ENCODE assay signal across 8 mouse cellular contexts in the genomic region with DNA sequence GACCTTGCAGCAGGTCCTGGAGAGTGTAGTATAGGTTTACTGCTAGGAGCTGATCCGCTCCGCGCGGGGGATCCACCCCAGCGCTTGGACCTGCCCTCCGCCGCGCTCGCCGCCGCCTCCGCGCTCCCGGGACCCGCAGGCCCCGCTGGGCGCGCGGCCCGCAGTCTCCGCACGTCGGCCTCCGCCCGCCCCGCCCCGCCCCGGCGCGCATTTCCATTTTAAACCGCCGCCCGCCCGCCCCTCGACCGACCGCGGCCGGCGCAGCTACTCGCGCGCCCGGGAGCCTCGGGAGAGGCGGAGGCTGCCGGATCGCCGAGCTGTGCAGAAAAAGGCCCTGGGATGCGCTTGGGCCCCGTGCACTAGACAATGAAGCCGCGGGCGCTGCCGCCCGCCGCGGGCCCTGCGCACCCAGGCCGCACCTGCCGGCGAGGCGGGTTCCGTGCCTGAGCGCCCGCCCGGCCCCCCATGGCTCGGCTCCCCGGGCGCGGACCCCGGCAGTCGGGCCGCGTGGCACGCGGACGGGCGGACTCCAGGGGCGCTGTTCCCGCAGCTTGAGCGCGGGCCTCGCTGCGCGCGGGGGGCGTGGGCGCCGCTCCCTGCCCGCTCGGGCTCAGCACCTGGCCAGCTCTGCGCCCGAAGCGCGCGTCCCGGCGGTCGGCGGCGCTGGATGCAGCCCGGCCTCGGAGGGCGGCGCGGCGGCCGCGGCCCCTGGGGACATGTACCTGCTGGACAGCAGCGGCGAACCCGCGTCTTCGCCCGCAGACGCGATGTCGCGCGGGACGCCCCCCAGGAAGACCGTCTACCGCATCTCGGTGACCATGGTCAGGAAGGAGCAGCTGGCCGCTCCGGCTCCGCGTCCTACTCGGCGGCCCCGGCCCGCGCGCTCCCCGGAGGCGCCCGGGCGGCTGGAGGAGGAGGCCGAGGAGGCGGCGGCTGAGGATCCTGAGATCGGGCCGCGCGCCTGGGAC.
DNase-seq lines count a peak whose midpoint lies in the region; ATAC-seq and TF ChIP-seq lines count a peak whose summit lies in the region.

No protein-coding gene starts in this region.

- H3K4me3 ChIP-seq in hindbrain, embryonic 14.5 days (replicated peaks; ENCODE audit: low read length), result peak overlapping the region; percentile 92
- peak overlapping the region; percentile 76 for H3K4me3 ChIP-seq in left cerebral cortex, adult 2 months

- DNase-seq in ZHBTc4 (ENCODE audit: low read depth, low spot score), result peak; percentile 85
- DNase-seq in cerebellum, postnatal 14 days, result peak; percentile 91 to 93
- peak; percentile 80 to 87 for DNase-seq in frontal cortex, postnatal 36 days (ENCODE audit: low spot score in 2 of 2)
- peak; percentile 87 for DNase-seq in hindbrain, embryonic 14.5 days (ENCODE audit: low spot score)
- peak; percentile 86 to 88 for DNase-seq in left cerebral cortex, adult 2 months (ENCODE audit: extremely low spot score in 1 of 2, low spot score in 2 of 2)
- DNase-seq in lung, postnatal 36 days, result peak; percentile 77
- peak; percentile 89 to 90 for DNase-seq in right cerebral cortex, postnatal 10 days (ENCODE audit: low spot score in 2 of 2)

- WGBS in hindbrain, embryonic 14.5 days, result under 1% methylated on average over 123 of the region's 146 CpGs

- peak overlapping the region; percentile 97 for H3K27ac ChIP-seq in hindbrain, embryonic 14.5 days
- H3K27ac ChIP-seq in left cerebral cortex, adult 2 months, result peak overlapping the region; percentile 67

- peak overlapping the region; percentile 93 for H3K9ac ChIP-seq in hindbrain, embryonic 14.5 days

- no peaks in the 10 kb centered on the region for H3K27me3 ChIP-seq in hindbrain, embryonic 14.5 days (ENCODE audit: control insufficient read depth, insufficient read depth, low read length)

- intact Hi-C loops in left cerebral cortex, adult 2 months (cut with DNase I), result loop anchor here (2.0 to 5.0 kb wide), 4 partner anchors 54 to 346 kb away; no protein-coding TSS in a partner anchor

- TF ChIP-seq CTCF in left cerebral cortex, adult 2 months (IDR thresholded peaks at IDR 0.05), result peak; percentile 21

- no peaks in the 10 kb centered on the region for H3K36me3 ChIP-seq in hindbrain, embryonic 14.5 days (replicated peaks; ENCODE audit: control insufficient read depth, insufficient read depth)

- peaks cover 67% of the 10 kb centered on the region for H3K4me1 ChIP-seq in hindbrain, embryonic 14.5 days (replicated peaks; ENCODE audit: control insufficient read depth, insufficient read depth, low read length)

- H3K9me3 ChIP-seq in hindbrain, embryonic 14.5 days (ENCODE audit: control insufficient read depth, low read length), result no peaks in the 10 kb centered on the region

- peak; percentile 69 for ATAC-seq in hindbrain, embryonic 14.5 days (ENCODE audit: low FRiP score)
- ATAC-seq in monocyte, adult 5-6 weeks (replicated peaks; ENCODE audit: insufficient number of reproducible peaks, low FRiP score, low TSS enrichment, poor library complexity, severe bottlenecking), result no peak

- H3K4me2 ChIP-seq in hindbrain, embryonic 14.5 days (replicated peaks), result peak overlapping the region; percentile 96
